Mouse (Mus musculus) testis, adult 2 months (tissue): Measurements from ENCODE around the gene Srrm1. TPM values are rescaled to one million over a fixed set of nuclear protein-coding genes. Genes with fewer than 3 reads are reported as not detected.

Experiments
- H3K27ac ChIP-seq: fragments of 200-500 bp; 2 replicates; pipeline ENCODE4 v1.5.1; 2012; ENCODE audit warnings: low read depth, low read length; ENCODE audit not compliant: control insufficient read depth, insufficient read depth
- H3K27me3 ChIP-seq: fragments of 200-500 bp; 2 replicates; pipeline ENCODE4 v1.6.1; 2012; ENCODE audit warnings: mild to moderate bottlenecking, low read length, moderate library complexity; ENCODE audit not compliant: control insufficient read depth, insufficient read depth
- H3K36me3 ChIP-seq: fragments of 200-500 bp; 2 replicates; pipeline ENCODE4 v1.6.1; 2012; ENCODE audit warnings: mild to moderate bottlenecking, low read length; ENCODE audit not compliant: control insufficient read depth, insufficient read depth
- H3K4me1 ChIP-seq: fragments of 200-500 bp; 2 replicates; pipeline ENCODE4 v1.6.1; 2012; ENCODE audit warnings: low read length; ENCODE audit not compliant: control insufficient read depth, insufficient read depth
- H3K4me3 ChIP-seq: fragments of 200-500 bp; 2 replicates; pipeline ENCODE4 v1.5.1; 2012; ENCODE audit warnings: low read depth, mild to moderate bottlenecking, low read length, moderate library complexity, mixed read lengths; ENCODE audit not compliant: control insufficient read depth
- CTCF ChIP-seq: fragments of 200-500 bp; IDR thresholded peaks from 2 replicates; pipeline ENCODE4 v1.5.1; 2012; ENCODE audit warnings: low read depth, mild to moderate bottlenecking, inconsistent platforms, low read length, moderate library complexity; ENCODE audit not compliant: control insufficient read depth, insufficient read depth, insufficient replicate concordance
- POLR2A ChIP-seq: fragments of 200-500 bp; IDR thresholded peaks from 2 replicates; pipeline ENCODE4 v1.6.1; 2012; ENCODE audit warnings: low read depth, mild to moderate bottlenecking, inconsistent platforms, low read length, moderate library complexity; ENCODE audit not compliant: control insufficient read depth
- polyA plus RNA-seq: library from polyadenylated mRNA; depleted of rRNA; stranded (reverse); fragments of >200 nt; gene quantifications from 2 replicates; pipeline ENCODE4 v1.2.3, GENCODE M21; 2012

Gene Srrm1
- polyA plus RNA-seq, 1 experiment = 25.7 TPM

DNA sequence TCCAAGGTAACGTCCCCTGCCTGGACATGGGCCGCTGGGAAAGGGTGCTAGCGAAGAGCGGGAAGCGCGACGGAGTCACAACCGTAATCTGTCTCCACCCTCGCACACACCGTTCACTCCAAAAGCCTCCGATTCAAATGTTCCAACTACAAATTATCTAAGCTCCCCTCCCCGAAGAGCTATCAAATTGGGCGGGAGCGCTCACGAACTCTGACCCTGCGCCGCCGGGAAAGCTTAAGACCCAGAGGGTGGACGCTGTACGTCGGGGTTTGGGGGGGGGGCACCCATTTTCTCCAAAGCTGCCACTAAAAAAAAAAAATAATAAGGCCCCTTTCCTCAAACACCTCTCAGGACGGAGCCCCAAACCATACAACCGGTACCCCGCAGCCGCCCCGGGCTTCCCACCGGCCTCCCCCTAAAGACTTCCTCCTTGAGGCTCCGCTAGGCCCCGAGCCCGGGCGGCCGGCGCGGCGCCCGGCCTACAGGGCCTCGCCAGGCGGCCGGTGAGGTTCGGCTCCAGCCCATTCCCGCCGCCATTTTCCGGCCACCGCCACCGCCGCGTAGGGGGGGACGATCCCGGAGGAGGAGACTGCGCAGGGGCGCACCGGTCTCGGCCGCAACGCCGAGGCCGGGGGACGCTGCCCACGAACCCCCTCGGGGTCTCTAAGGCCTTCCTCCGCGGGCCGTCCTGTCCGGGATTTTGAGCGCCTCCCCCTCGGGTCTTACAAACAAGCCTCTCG, 625 bp downstream of the Srrm1 start:
- no peaks in the 10 kb centered on the region for H3K36me3 ChIP-seq
- H3K4me1 ChIP-seq = peaks cover 9% of the 10 kb centered on the region
- TF ChIP-seq POLR2A = no peak
- no peak for TF ChIP-seq CTCF
- H3K27me3 ChIP-seq = no peaks in the 10 kb centered on the region
- H3K27ac ChIP-seq = peak overlapping the region; percentile 94
- H3K4me3 ChIP-seq = peak overlapping the region; percentile 98

DNA sequence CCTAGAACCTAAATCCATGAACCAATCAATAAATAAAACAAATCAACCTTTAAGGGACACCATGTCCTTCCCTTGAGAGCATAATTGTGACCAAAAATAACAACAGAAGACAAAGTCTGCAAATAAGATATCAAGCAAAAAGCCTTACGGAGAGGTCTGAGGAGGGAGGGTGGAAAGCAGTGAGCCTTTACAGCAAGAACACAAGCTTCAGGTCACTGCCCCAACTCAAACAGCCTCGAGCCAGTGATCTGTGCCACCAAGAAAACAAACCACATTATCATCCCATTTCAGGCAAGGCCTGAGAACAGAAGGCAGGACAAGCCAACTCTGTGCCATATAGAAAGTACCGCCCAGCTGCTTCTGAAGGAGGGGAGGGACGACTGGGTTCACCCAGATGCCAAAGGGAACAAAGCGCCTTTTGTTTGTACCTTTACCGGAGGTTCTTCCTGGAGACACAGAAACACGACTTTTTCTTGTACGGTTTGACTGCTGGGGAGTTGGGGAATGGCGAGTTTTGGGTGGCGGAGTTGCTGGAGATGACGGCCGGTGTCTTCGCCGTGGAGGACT, 15.7 kb downstream of the Srrm1 start:
- Histone ChIP-seq H3K27ac (no peak overlapping the region), H3K36me3 (peaks cover 3% of the 10 kb centered on the region), H3K27me3 (no peaks in the 10 kb centered on the region), H3K4me3 (no peak overlapping the region), H3K4me1 (no peaks in the 10 kb centered on the region)
- no peak for TF ChIP-seq CTCF
- no peak for TF ChIP-seq POLR2A

GRCm38 (mm10) chr4:135336023-135336357, 17.1 kb downstream of the Srrm1 start:
- peaks cover 3% of the 10 kb centered on the region for H3K36me3 ChIP-seq
- no peak overlapping the region for H3K4me3 ChIP-seq
- no peaks in the 10 kb centered on the region for H3K27me3 ChIP-seq
- no peaks in the 10 kb centered on the region for H3K4me1 ChIP-seq
- no peak overlapping the region for H3K27ac ChIP-seq
- TF ChIP-seq POLR2A = no peak
- no peak for TF ChIP-seq CTCF

DNA sequence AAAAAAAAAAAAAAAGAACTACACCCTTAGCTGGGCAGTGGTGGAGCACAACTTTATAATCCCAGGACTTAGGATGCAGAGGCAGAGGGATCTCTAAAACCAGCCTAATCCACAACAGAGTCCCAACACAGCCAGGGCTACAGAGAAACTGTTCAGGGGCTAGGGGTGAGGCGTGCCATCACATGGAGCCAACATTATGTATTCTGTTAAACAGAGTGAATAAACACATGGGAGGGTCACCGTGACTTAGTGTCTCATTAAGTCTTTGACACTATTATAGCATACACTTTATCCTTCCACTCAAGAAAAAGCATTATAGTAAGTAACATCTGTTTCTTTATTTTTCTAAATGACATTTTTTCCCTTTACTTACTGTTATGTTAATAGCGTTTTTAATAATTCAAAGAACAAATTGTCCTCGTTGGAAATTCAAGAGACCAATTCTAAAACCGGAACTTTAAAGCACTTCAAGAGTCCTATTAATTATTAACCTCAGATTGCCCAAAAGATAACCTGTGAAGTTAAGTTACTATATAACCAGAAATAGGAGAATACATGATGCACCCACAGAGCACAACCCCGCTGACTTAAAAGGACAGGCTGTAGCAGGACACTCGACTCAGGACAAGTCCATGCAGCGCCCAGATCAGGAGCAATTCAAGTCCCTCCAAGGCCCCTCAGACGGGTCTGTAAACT, 17.6 kb downstream of the Srrm1 start:
- Histone ChIP-seq H3K4me3 (no peak overlapping the region), H3K4me1 (no peaks in the 10 kb centered on the region), H3K27me3 (no peaks in the 10 kb centered on the region), H3K27ac (no peak overlapping the region), H3K36me3 (peaks cover 1% of the 10 kb centered on the region; the same call in 1 of the 2 replicates)
- TF ChIP-seq POLR2A (no peak), CTCF (no peak)

DNA sequence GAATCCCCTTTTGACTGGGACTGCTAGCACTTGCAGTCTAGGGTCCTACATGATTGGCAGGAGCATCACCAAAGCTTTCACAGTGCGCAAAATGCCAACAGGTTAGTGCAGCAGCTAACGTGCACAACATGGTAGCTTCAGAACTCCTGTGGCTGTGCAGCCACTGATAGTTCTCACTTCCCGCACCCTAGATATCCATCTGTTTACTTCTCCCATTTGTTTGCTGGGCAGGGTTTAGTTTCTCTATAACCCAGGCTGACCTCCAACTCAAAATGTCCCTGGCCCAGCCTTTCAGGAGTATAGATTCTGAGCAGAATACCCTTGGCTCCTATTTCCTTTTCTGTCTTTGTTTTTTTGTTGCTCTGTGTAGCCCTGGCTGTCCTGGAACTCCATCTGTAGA, 26.7 kb downstream of the Srrm1 start:
- no peak overlapping the region for H3K4me3 ChIP-seq
- peaks cover 7% of the 10 kb centered on the region for H3K36me3 ChIP-seq
- H3K27ac ChIP-seq = no peak overlapping the region
- no peaks in the 10 kb centered on the region for H3K4me1 ChIP-seq
- no peaks in the 10 kb centered on the region for H3K27me3 ChIP-seq
- no peak for TF ChIP-seq POLR2A
- no peak for TF ChIP-seq CTCF

DNA sequence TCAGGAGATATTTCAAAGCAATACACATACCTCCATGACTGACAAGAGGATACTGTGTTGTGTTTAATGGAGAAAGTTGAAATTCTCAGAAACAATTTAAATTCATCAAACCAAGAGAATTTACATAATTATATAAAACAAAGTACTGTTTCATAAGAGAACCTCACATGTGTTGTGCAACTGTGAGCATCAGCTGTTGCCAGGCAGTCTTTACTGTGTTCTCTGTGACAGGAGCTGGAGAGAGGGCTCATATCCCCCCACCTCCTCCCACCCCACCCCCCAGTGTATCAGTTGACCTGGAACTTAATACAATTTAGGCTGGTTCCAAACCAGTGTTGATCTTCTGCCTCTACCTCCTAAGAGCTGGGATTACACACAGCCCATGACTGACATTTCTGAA, 27.1 kb downstream of the Srrm1 start:
- Histone ChIP-seq H3K36me3 (peaks cover 9% of the 10 kb centered on the region), H3K4me1 (no peaks in the 10 kb centered on the region), H3K4me3 (no peak overlapping the region), H3K27me3 (no peaks in the 10 kb centered on the region), H3K27ac (no peak overlapping the region)
- TF ChIP-seq POLR2A (no peak), CTCF (no peak)

GRCm38 (mm10) chr4:135323021-135323420, 30.1 kb downstream of the Srrm1 start:
- Histone ChIP-seq H3K4me3 (no peak overlapping the region), H3K36me3 (peaks cover 11% of the 10 kb centered on the region), H3K4me1 (no peaks in the 10 kb centered on the region), H3K27me3 (no peaks in the 10 kb centered on the region), H3K27ac (no peak overlapping the region)
- no peak for TF ChIP-seq POLR2A
- TF ChIP-seq CTCF = no peak
